Mouse (Mus musculus) urinary bladder, postnatal 10 days (tissue): ENCODE measurements around the gene Ccdc116.
A peak's percentile ranks its signal among the peaks of the same experiment; 100 is the strongest.
"Not testable (repeated sequence)": the region's sequence is repeated elsewhere in the genome, so short reads cannot be mapped to it uniquely, and the experiment has no call there.

ENCODE experiments used
- DNase-seq: peaks from one replicate; pipeline ENCODE4 v3.0.0; 2022; ENCODE audit warnings: low spot score

The Ccdc116 gene

GRCm38 (mm10) chr16:17146772-17147235 lies at the start of gene Ccdc116:
Gene Ccdc116 (minus strand): TSS chr16:17147229.
- DNase-seq, result no peak

GRCm38 (mm10) chr16:17193823-17194222 lies 46.8 kb upstream of the Ccdc116 start:
- DNase-seq, result no peak

GRCm38 (mm10) chr16:17185475-17185874 lies 38.4 kb upstream of the Ccdc116 start:
- DNase-seq, result no peak

- DNase-seq, result no peak
Observed at GRCm38 (mm10) chr16:17183003-17183402, 36.0 kb upstream of the Ccdc116 start.

GRCm38 (mm10) chr16:17182136-17182535 lies 35.1 kb upstream of the Ccdc116 start:
- no peak for DNase-seq

GRCm38 (mm10) chr16:17181382-17181781 lies 34.4 kb upstream of the Ccdc116 start:
- no peak for DNase-seq

GRCm38 (mm10) chr16:17179706-17180105 lies 32.7 kb upstream of the Ccdc116 start:
- no peak for DNase-seq

- DNase-seq, result no peak
Observed at GRCm38 (mm10) chr16:17177623-17178170, 30.7 kb upstream of the Ccdc116 start.

GRCm38 (mm10) chr16:17175765-17176164 lies 28.7 kb upstream of the Ccdc116 start:
- no peak for DNase-seq

- DNase-seq, result no peak
Observed at GRCm38 (mm10) chr16:17168049-17168448, 21.0 kb upstream of the Ccdc116 start.

- no peak for DNase-seq
Observed at GRCm38 (mm10) chr16:17167179-17167578, 20.1 kb upstream of the Ccdc116 start.

GRCm38 (mm10) chr16:17165478-17165877 lies 18.4 kb upstream of the Ccdc116 start:
- not testable (repeated sequence) for DNase-seq

GRCm38 (mm10) chr16:17154346-17154745 lies 7.3 kb upstream of the Ccdc116 start:
- no peak for DNase-seq

GRCm38 (mm10) chr16:17151874-17152273 lies 4.8 kb upstream of the Ccdc116 start:
- DNase-seq, result no peak

- DNase-seq, result no peak
Observed at GRCm38 (mm10) chr16:17150520-17151258, 3.7 kb upstream of the Ccdc116 start.

GRCm38 (mm10) chr16:17148084-17148483 lies 1.1 kb upstream of the Ccdc116 start:
- no peak for DNase-seq

- DNase-seq, result no peak
Observed at GRCm38 (mm10) chr16:17147391-17147929, 431 bp upstream of the Ccdc116 start.

- no peak for DNase-seq
Observed at GRCm38 (mm10) chr16:17144339-17144738, 2.7 kb downstream of the Ccdc116 start, which contains the start of gene Ydjc. Gene Ydjc (plus strand): TSS chr16:17144621.

- DNase-seq, result no peak
Observed at GRCm38 (mm10) chr16:17137355-17137754, 9.7 kb downstream of the Ccdc116 start.

GRCm38 (mm10) chr16:17132906-17133200 lies 14.2 kb downstream of the Ccdc116 start:
- no peak for DNase-seq

- peak; percentile 79 for DNase-seq
Observed at GRCm38 (mm10) chr16:17132089-17132905, 14.7 kb downstream of the Ccdc116 start, which contains the start of gene Sdf2l1. Gene Sdf2l1 (minus strand): TSS chr16:17132383.
